Mouse (Mus musculus) midbrain, postnatal 0 days (tissue): ENCODE results near the gene Mmd. TPM values are rescaled to one million over a fixed set of nuclear protein-coding genes. Genes with fewer than 3 reads are reported as not detected.

Source experiments
- ATAC-seq: fragments of 200-750 bp; cut with Nextera tagmentation; 2 replicates; pipeline ENCODE4 v1.8.0; 2017; ENCODE audit warnings: moderate number of reproducible peaks, mild to moderate bottlenecking, moderate TSS enrichment, moderate library complexity; ENCODE audit not compliant: low FRiP score
- DNase-seq: peaks from one replicate; pipeline ENCODE4 v3.0.0-alpha.2; 2015; ENCODE audit warnings: low spot score
- H3K27ac ChIP-seq: fragments of 300-500 bp; sonication (generic); 2 replicates; pipeline ENCODE4 v1.5.1; 2014; ENCODE audit warnings: low read depth, mild to moderate bottlenecking, low read length, mixed read lengths
- H3K27me3 ChIP-seq: fragments of 300-500 bp; sonication (generic); 2 replicates; pipeline ENCODE4 v1.6.1; 2014; ENCODE audit warnings: low read length, control low read depth, mixed read lengths; ENCODE audit not compliant: insufficient read depth
- H3K36me3 ChIP-seq: fragments of 300-500 bp; sonication (generic); 2 replicates; pipeline ENCODE4 v1.6.1; 2014; ENCODE audit warnings: low read length, control low read depth, mixed read lengths; ENCODE audit not compliant: insufficient read depth
- H3K4me1 ChIP-seq: fragments of 300-500 bp; sonication (generic); 2 replicates; pipeline ENCODE4 v1.6.1; 2014; ENCODE audit warnings: mild to moderate bottlenecking, control low read depth, antibody characterized with exemption, low read length, mixed read lengths; ENCODE audit not compliant: insufficient read depth
- H3K4me2 ChIP-seq: fragments of 300-500 bp; sonication (generic); 2 replicates; pipeline ENCODE4 v1.6.1; 2014; ENCODE audit warnings: low read depth, mild to moderate bottlenecking, low read length, mixed read lengths; ENCODE audit not compliant: poor library complexity, severe bottlenecking
- H3K4me3 ChIP-seq: fragments of 300-500 bp; sonication (generic); 2 replicates; pipeline ENCODE4 v1.5.1; 2014; ENCODE audit warnings: low read depth, mild to moderate bottlenecking, low read length, moderate library complexity
- H3K9ac ChIP-seq: fragments of 300-500 bp; sonication (generic); replicated peaks from 2 replicates; pipeline ENCODE4 v1.6.1; 2014; ENCODE audit warnings: mild to moderate bottlenecking, low read length, moderate library complexity, mixed read lengths; ENCODE audit not compliant: poor library complexity, severe bottlenecking
- H3K9me3 ChIP-seq: fragments of 300-500 bp; sonication (generic); 2 replicates; pipeline ENCODE4 v1.6.1; 2016; ENCODE audit warnings: low read length, control low read depth
- CTCF ChIP-seq: IDR thresholded peaks from 2 replicates; pipeline ENCODE4 v1.5.1; 2016; ENCODE audit warnings: antibody characterized with exemption, mild to moderate bottlenecking
- WGBS: fragments of 180-500 bp; shearing (Covaris S2); extraction: QIAGEN DNeasy Blood & Tissue Kit; methylation state at CpG from one replicate; pipeline ENCODE4 v1.1.7; 2014; 5-methylcytosine and 5-hydroxymethylcytosine counted together
- polyA plus RNA-seq: library from polyadenylated mRNA; unstranded; fragments of >200 nt; fragmentation: Nextera tagmentation; extraction: Ambion mirVana; gene quantifications from 2 replicates; pipeline ENCODE4 v1.2.1, GENCODE M21; 2015
- total RNA-seq: library from RNA; depleted of rRNA; stranded (reverse); fragments of >200 nt; gene quantifications from 2 replicates; pipeline ENCODE4 v1.2.3, GENCODE M21; 2014; rRNA removed

The Mmd gene
- total and polyA plus RNA-seq, 2 experiments from 2014 or later = 130 to 223 TPM

DNA sequence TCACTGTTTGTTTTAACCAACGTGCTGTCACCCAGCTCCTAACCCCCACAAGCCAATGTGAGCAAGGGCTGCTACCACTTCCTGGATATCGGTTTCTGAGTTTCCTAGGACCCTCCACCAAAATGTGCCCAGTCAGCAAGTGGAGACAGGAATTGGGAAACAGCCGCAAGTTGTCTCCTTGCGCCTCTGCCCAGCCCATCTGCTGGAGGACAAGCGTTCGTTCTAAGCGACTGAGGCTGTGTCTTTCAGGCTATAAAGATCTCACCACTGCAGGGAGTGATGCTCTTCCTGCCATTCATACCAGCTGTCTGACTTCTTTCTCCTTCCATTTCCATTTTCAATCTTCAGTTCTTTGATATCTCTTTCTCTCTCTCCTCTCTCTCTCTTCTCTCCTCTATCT, 71.7 kb downstream of the Mmd start:
- Histone ChIP-seq H3K27me3 (no peaks in the 10 kb centered on the region), H3K36me3 (no peaks in the 10 kb centered on the region), H3K9me3 (no peaks in the 10 kb centered on the region), H3K9ac (no peak overlapping the region), H3K4me3 (no peak overlapping the region), H3K4me1 (no peaks in the 10 kb centered on the region), H3K27ac (no peak overlapping the region), H3K4me2 (no peak overlapping the region)
- ATAC-seq = no peak
- no peak for DNase-seq
- no peak for TF ChIP-seq CTCF
- 84% methylated on average over 7 of the region's 7 CpGs for WGBS

GRCm38 (mm10) chr11:90324597-90324996, 75.3 kb downstream of the Mmd start:
- no peak for DNase-seq

GRCm38 (mm10) chr11:90326146-90326545, 76.9 kb downstream of the Mmd start:
- ATAC-seq = no peak
- Histone ChIP-seq H3K9ac (no peak overlapping the region), H3K27ac (no peak overlapping the region), H3K4me3 (no peak overlapping the region), H3K36me3 (no peaks in the 10 kb centered on the region), H3K9me3 (no peaks in the 10 kb centered on the region), H3K4me2 (no peak overlapping the region), H3K27me3 (no peaks in the 10 kb centered on the region), H3K4me1 (no peaks in the 10 kb centered on the region)
- no peak for TF ChIP-seq CTCF
- 88% methylated on average over 5 of the region's 5 CpGs for WGBS
- no peak for DNase-seq

More at GRCm38 (mm10) chr11:90324597-90324996, 75.3 kb downstream of the Mmd start:
- no peak overlapping the region for H3K9ac ChIP-seq
- H3K36me3 ChIP-seq = no peaks in the 10 kb centered on the region
- H3K27ac ChIP-seq = no peak overlapping the region
- no peak overlapping the region for H3K4me2 ChIP-seq
- H3K9me3 ChIP-seq = no peaks in the 10 kb centered on the region
- no peaks in the 10 kb centered on the region for H3K27me3 ChIP-seq
- H3K4me3 ChIP-seq = no peak overlapping the region
- WGBS = 83% methylated on average over 3 of the region's 3 CpGs
- no peaks in the 10 kb centered on the region for H3K4me1 ChIP-seq
- ATAC-seq = no peak
- no peak for TF ChIP-seq CTCF

DNA sequence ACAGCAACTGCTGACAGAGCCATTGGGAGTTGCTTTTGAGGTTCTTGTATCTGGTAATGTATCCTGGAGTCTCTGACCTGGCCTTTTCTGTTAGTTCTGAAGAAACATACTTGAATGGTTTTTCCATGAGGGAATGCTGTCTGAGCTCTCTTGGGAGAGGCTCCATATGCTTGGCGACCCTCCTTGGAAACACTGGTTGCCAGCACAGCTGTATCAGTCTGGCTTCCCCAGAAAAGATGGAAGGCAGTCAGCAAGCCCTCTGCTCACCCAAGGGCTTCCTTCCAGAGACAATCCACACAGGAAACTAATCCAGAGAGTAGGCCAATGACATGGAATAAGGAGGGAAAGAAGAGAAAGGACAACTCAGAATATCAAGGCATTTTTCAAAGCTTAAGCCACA, 77.6 kb downstream of the Mmd start:
- Histone ChIP-seq H3K4me2 (no peak overlapping the region), H3K9ac (no peak overlapping the region), H3K4me1 (no peaks in the 10 kb centered on the region), H3K9me3 (no peaks in the 10 kb centered on the region), H3K27ac (no peak overlapping the region), H3K4me3 (no peak overlapping the region), H3K36me3 (no peaks in the 10 kb centered on the region), H3K27me3 (no peaks in the 10 kb centered on the region)
- ATAC-seq (no peak), DNase-seq (no peak)
- 65% methylated on average over 1 of the region's 1 CpGs for WGBS
- TF ChIP-seq CTCF = no peak

Other genes with a start within 250 kb of the Mmd start
- 0.60 and 0.66 TPM in 2 replicates for gene Pctp, start 246.6 kb upstream of the Mmd start, total RNA-seq
- 0.85 and 0.88 TPM in 2 replicates for gene Pctp, start 246.6 kb upstream of the Mmd start, polyA plus RNA-seq
- gene Tmem100, start 219.1 kb upstream of the Mmd start, total RNA-seq = 7.1 and 9.6 TPM in 2 replicates
- gene Tmem100, start 219.1 kb upstream of the Mmd start, polyA plus RNA-seq = 12.5 and 15.0 TPM in 2 replicates
- 10.0 and 13.7 TPM in 2 replicates for gene Gm45716, start 61.8 kb upstream of the Mmd start, total RNA-seq
- 23.6 and 24.5 TPM in 2 replicates for gene Gm45716, start 61.8 kb upstream of the Mmd start, polyA plus RNA-seq
- gene Hlf, start 141.4 kb downstream of the Mmd start, total RNA-seq = 9.2 and 11.2 TPM in 2 replicates
- gene Hlf, start 141.4 kb downstream of the Mmd start, polyA plus RNA-seq = 9.0 and 9.2 TPM in 2 replicates